Mouse (Mus musculus) heart, adult 2 months (tissue): ENCODE measurements at regions not wholly inside any gene's neighbourhood (a gene's known extent, or its start where the extent isn't known, plus 50 kb on each side); places are given as distances from the start of the nearest gene placed in this dataset.

Experiments
- DNase-seq, 2 experiments: peaks; one replicate each; pipeline ENCODE4 v3.0.0; 2021
- H3K27ac ChIP-seq: fragments of 200-600 bp; 2 replicates; pipeline ENCODE4 v1.8.1; 2022
- H3K27me3 ChIP-seq: fragments of 200-500 bp; 2 replicates; pipeline ENCODE4 v1.6.1; 2012; ENCODE audit warnings: mild to moderate bottlenecking, low read length, inconsistent platforms, mixed read lengths; ENCODE audit not compliant: control insufficient read depth, insufficient read depth
- H3K36me3 ChIP-seq: fragments of 200-500 bp; 2 replicates; pipeline ENCODE4 v1.6.1; 2012; ENCODE audit warnings: low read length, inconsistent platforms; ENCODE audit not compliant: control insufficient read depth, insufficient read depth
- H3K4me1 ChIP-seq: fragments of 200-500 bp; 2 replicates; pipeline ENCODE4 v1.6.1; 2011; ENCODE audit warnings: low read length; ENCODE audit not compliant: control insufficient read depth, insufficient read depth
- H3K4me3 ChIP-seq: fragments of 200-600 bp; 2 replicates; pipeline ENCODE4 v1.8.1; 2022
- H3K79me2 ChIP-seq: fragments of 200-500 bp; replicated peaks from 2 replicates; pipeline ENCODE4 v1.6.1; 2012; ENCODE audit warnings: mild to moderate bottlenecking, inconsistent platforms, low read length, moderate library complexity, mixed read lengths; ENCODE audit not compliant: control insufficient read depth, insufficient read depth
- H3K9ac ChIP-seq: fragments of 200-500 bp; 2 replicates; pipeline ENCODE4 v1.6.1; 2012; ENCODE audit warnings: low read depth, mild to moderate bottlenecking, control low read depth, inconsistent platforms, low read length, mixed read lengths
- CTCF ChIP-seq: fragments of 200-600 bp; IDR thresholded peaks from 2 replicates; pipeline ENCODE4 v1.8.1; 2022; ENCODE audit warnings: antibody characterized with exemption, mild to moderate bottlenecking, moderate library complexity
- EP300 ChIP-seq: fragments of 200-500 bp; IDR thresholded peaks from 2 replicates; pipeline ENCODE4 v1.6.1; 2011; ENCODE audit warnings: low read depth, low read length, control low read depth; ENCODE audit not compliant: insufficient read depth
- POLR2A ChIP-seq: fragments of 200-500 bp; IDR thresholded peaks from 2 replicates; pipeline ENCODE4 v1.6.1; 2011; ENCODE audit warnings: mild to moderate bottlenecking, low read depth, low read length, control low read depth; ENCODE audit not compliant: insufficient read depth
- WGBS: fragments of 180-500 bp; shearing (Covaris S2); methylation state at CpG from one replicate; pipeline ENCODE4 v1.1.7; 2018; 5-methylcytosine and 5-hydroxymethylcytosine counted together
- intact Hi-C: fragments of 180-260 bp; cut with DNase I; formaldehyde crosslinking; loops from one replicate; pipeline ENCODE4 v1.15.1; 2025

DNA sequence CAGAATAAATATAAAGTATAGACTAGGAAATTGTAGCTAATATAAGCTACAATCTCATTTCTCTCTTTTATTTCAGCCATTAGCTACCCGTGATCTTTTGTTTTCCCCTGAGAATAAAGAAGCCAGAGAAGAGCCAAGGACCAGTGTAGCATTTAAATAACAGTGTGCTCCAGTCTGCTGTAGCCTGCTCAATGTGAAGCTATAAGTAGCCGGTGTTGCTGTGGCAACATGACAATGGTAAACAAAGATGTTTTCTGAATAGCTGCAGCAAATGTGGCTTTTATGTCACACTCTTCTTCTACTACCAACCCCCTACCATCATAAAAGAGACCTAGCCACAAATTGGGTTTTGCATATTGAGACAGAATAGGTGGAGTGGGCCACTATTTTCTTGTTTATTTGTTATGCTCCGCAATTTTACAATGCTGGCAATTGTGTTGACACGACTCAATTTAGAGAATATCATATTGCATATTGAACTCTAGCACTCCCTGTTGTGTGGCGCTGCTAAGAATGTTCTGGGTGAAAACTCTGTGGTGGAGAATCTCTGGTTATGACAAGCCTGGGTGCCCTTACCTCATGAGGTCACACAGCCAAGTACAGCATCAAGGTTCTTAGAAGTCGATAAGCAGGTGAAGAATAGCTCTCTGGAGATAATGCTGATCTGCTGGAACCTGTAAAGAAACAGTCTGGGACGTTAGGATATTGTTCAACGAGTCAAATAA, 272.3 kb upstream of the Mmadhc start:
- no peaks in the 10 kb centered on the region for H3K79me2 ChIP-seq
- H3K27me3 ChIP-seq, result no peaks in the 10 kb centered on the region
- intact Hi-C loops, result no loop called here
- no peak overlapping the region for H3K4me3 ChIP-seq
- H3K36me3 ChIP-seq, result no peaks in the 10 kb centered on the region
- DNase-seq, result no peak
- H3K9ac ChIP-seq, result no peak overlapping the region
- no peak overlapping the region for H3K27ac ChIP-seq
- TF ChIP-seq POLR2A, result no peak
- no peak for TF ChIP-seq CTCF
- TF ChIP-seq EP300, result no peak
- H3K4me1 ChIP-seq, result no peaks in the 10 kb centered on the region
- 65% methylated on average over 8 of the region's 8 CpGs for WGBS

DNA sequence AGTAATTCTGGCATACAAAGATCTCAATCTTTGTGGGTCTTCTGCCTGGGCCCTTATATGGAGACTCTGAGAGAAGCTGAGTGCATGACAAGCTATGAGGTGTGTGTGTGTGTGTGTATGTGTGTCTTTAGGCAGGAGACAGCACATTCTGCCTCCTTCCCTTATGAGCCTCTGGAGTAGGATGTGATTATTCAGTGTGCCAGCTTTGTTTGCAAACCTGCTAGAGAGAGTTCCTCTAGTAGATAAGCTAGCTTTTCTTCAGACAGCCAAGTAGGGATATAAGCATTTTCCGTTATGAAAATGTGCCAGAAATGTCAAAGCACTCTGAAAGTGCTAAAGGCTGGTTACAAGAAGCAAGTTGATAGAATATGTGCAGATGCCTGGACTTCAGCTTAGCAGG, 270.9 kb upstream of the Mmadhc start:
- H3K27ac ChIP-seq, result no peak overlapping the region
- no peaks in the 10 kb centered on the region for H3K79me2 ChIP-seq
- intact Hi-C loops, result no loop called here
- H3K4me1 ChIP-seq, result no peaks in the 10 kb centered on the region
- no peaks in the 10 kb centered on the region for H3K27me3 ChIP-seq
- no peaks in the 10 kb centered on the region for H3K36me3 ChIP-seq
- no peak for TF ChIP-seq POLR2A
- TF ChIP-seq EP300, result no peak
- no peak for TF ChIP-seq CTCF
- DNase-seq, result no peak
- no peak overlapping the region for H3K9ac ChIP-seq
- 34% methylated on average over 1 of the region's 1 CpGs for WGBS
- no peak overlapping the region for H3K4me3 ChIP-seq

DNA sequence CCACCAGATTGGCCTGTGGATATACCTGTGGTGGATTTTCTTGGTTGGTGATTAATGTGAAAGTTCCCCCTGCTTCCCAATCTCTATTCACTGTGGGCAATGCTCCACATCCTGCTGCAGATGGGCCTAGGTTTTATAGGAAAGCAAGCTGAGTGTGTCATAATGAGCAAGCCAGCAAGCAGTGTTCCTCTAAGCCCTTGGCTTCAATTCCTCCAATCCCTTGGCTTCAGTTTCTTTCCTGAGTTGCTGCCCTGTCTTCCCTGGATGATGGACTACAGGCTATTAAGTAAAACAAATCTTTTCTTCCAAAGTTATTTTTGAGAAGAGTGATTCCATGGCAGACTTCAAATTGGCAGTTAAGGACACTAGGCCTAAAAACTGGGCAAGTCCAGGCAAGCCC, 257.4 kb upstream of the Mmadhc start:
- no peak overlapping the region for H3K27ac ChIP-seq
- no peaks in the 10 kb centered on the region for H3K27me3 ChIP-seq
- intact Hi-C loops, result no loop called here
- DNase-seq, result no peak
- no peak overlapping the region for H3K4me3 ChIP-seq
- H3K4me1 ChIP-seq, result no peaks in the 10 kb centered on the region
- H3K79me2 ChIP-seq, result no peaks in the 10 kb centered on the region
- H3K36me3 ChIP-seq, result no peaks in the 10 kb centered on the region
- TF ChIP-seq EP300 (no peak), CTCF (no peak), POLR2A (no peak)
- H3K9ac ChIP-seq, result no peak overlapping the region

DNA sequence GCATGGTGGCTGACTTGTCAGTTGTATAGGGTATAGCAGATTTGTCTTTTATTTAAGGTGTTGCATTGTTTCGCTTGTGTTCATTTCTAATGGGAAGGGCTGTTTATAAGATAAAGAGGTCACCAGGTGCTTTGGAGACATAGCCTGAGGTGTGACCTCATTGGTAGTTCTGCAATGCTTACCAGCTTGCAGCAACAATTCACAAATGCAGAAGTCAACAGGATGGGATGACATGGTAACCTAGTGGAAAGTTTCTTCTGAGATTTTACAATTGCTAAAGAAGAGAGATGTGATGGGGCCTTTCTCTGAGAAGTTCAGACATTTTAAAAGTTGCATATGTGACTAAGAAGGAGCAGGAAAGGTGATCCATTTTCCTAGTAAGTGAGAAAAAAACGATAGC, 255.8 kb upstream of the Mmadhc start:
- Histone ChIP-seq H3K9ac (no peak overlapping the region), H3K4me3 (no peak overlapping the region), H3K36me3 (no peaks in the 10 kb centered on the region), H3K27ac (no peak overlapping the region), H3K79me2 (no peaks in the 10 kb centered on the region), H3K4me1 (no peaks in the 10 kb centered on the region), H3K27me3 (no peaks in the 10 kb centered on the region)
- intact Hi-C loops, result no loop called here
- 84% methylated on average over 2 of the region's 2 CpGs for WGBS
- TF ChIP-seq EP300 (no peak), CTCF (no peak), POLR2A (no peak)
- DNase-seq, result no peak

DNA sequence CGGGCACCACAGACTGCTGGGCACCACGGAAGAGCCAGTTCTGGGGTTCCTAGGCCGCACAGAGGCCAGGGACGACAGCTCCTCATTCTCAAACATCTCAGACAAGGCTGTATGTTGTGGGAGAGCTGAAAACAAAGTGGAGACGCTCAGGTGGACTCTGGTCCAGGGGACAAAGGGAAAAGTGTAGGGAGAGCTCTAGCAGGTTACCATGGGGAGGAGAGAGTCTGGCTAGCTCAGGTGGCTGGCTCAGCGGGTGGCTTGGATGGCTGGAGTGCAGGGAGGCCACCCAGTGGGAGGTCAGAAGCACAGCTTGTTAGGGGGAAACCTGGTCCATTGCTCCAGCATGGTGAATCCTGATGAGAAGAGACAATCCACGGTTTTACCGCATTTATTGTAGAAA, 253.3 kb upstream of the Mmadhc start:
- no peaks in the 10 kb centered on the region for H3K4me1 ChIP-seq
- TF ChIP-seq POLR2A, result no peak
- no peak for TF ChIP-seq CTCF
- no peak overlapping the region for H3K27ac ChIP-seq
- no peaks in the 10 kb centered on the region for H3K79me2 ChIP-seq
- DNase-seq, result no peak
- H3K4me3 ChIP-seq, result no peak overlapping the region
- WGBS, result 74% methylated on average over 8 of the region's 8 CpGs
- intact Hi-C loops, result no loop called here
- H3K36me3 ChIP-seq, result no peaks in the 10 kb centered on the region
- H3K27me3 ChIP-seq, result no peaks in the 10 kb centered on the region
- no peak overlapping the region for H3K9ac ChIP-seq

DNA sequence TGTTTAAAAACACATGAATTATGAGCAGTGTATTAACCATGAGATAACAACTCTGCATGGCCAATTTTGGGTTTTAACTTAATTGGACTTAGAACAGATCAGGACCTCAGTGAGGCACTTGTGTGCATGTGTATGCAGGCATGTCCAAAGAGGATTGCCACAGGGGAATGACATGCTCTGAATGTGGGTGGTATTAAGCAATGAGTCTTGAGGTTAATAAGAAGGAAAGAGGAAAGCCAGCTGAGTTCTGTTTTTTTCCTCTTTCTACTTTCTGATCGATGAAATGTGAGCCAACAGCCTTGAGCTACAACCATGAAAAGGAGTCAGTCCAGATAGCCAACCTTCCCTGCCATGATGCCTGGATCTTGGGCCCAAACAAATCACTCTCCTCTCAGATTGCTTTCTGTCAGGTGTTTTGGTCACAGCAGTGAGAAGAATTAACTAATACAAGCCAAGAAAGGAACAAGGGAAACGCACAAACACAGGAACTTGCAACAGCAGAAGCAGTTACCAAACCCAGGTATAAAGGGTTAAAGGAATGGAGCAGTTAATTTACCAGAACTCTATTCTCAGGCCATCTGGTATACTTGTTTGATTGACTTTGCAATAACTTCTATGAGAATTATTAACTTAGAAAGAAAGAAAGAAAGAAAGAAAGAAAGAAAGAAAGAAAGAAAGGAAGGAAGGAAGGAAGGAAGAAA, 243.3 kb upstream of the Mmadhc start:
- Histone ChIP-seq H3K4me1 (no peaks in the 10 kb centered on the region), H3K79me2 (no peaks in the 10 kb centered on the region), H3K9ac (no peak overlapping the region), H3K27me3 (no peaks in the 10 kb centered on the region), H3K36me3 (no peaks in the 10 kb centered on the region), H3K4me3 (no peak overlapping the region), H3K27ac (no peak overlapping the region)
- intact Hi-C loops, result no loop called here
- TF ChIP-seq POLR2A (no peak), CTCF (no peak), EP300 (no peak)
- WGBS, result 79% methylated on average over 2 of the region's 2 CpGs
- DNase-seq, result no peak
